Mouse (Mus musculus) intestine, embryonic 15.5 days (tissue): Measurements from ENCODE around the gene Psen2. TPM values are rescaled to one million over a fixed set of nuclear protein-coding genes. Genes with fewer than 3 reads are reported as not detected.

Experiments used
- ATAC-seq: fragments of 200-750 bp; cut with Nextera tagmentation; 2 replicates; pipeline ENCODE4 v1.8.0; 2017; ENCODE audit warnings: moderate TSS enrichment, moderate library complexity
- H3K27ac ChIP-seq: fragments of 300-500 bp; sonication (generic); 2 replicates; pipeline ENCODE4 v1.5.1; 2015; ENCODE audit warnings: mild to moderate bottlenecking, inconsistent platforms
- H3K27me3 ChIP-seq: fragments of 300-500 bp; sonication (generic); replicated peaks from 2 replicates; pipeline ENCODE4 v1.6.1; 2015; ENCODE audit warnings: inconsistent platforms
- H3K36me3 ChIP-seq: fragments of 300-500 bp; sonication (generic); 2 replicates; pipeline ENCODE4 v1.6.1; 2015; ENCODE audit warnings: inconsistent platforms
- H3K4me1 ChIP-seq: fragments of 300-500 bp; sonication (generic); replicated peaks from 2 replicates; pipeline ENCODE4 v1.6.1; 2015; ENCODE audit warnings: inconsistent platforms
- H3K4me2 ChIP-seq: fragments of 300-500 bp; sonication (generic); replicated peaks from 2 replicates; pipeline ENCODE4 v1.6.1; 2015; ENCODE audit warnings: mild to moderate bottlenecking, inconsistent platforms
- H3K4me3 ChIP-seq: fragments of 300-500 bp; sonication (generic); replicated peaks from 2 replicates; pipeline ENCODE4 v1.5.1; 2015; ENCODE audit warnings: inconsistent platforms
- H3K9ac ChIP-seq: fragments of 300-500 bp; sonication (generic); 2 replicates; pipeline ENCODE4 v1.6.1; 2015; ENCODE audit warnings: inconsistent platforms
- H3K9me3 ChIP-seq: fragments of 300-500 bp; sonication (generic); 2 replicates; pipeline ENCODE4 v1.6.1; 2016; ENCODE audit warnings: inconsistent platforms
- WGBS: fragments of 180-500 bp; shearing (Covaris S2); methylation state at CpG from one replicate; pipeline ENCODE4 v1.1.7; 2015; 5-methylcytosine and 5-hydroxymethylcytosine counted together
- polyA plus RNA-seq: library from polyadenylated mRNA; unstranded; fragments of >200 nt; fragmentation: Nextera tagmentation; extraction: Ambion mirVana; gene quantifications from 2 replicates; pipeline ENCODE4 v1.2.1, GENCODE M21; 2015

Gene Psen2
- polyA plus RNA-seq, result 16.0 and 21.6 TPM in 2 replicates

- Histone ChIP-seq H3K36me3 (no peaks in the 10 kb centered on the region), H3K9ac (no peak within 1 kb of the TSS), H3K9me3 (no peaks in the 10 kb centered on the region), H3K4me3 (no peak within 1 kb of the TSS), H3K4me1 (0 out of 2 replicates have a peak, but pooled peaks cover 3% of the 10 kb centered on the region), H3K27me3 (no peaks in the 10 kb centered on the region), H3K4me2 (no peak within 1 kb of the TSS), H3K27ac (no peak within 1 kb of the TSS)
- no peak for ATAC-seq
- WGBS, result 32% methylated on average over 7 of the region's 7 CpGs
These were observed at the start of gene Psen2 for GRCm38 (mm10) chr1:180263364-180263997. Psen2 (minus strand) TSS chr1:180263438.

- 48% methylated on average over 6 of the region's 6 CpGs for WGBS
- H3K36me3 ChIP-seq, result no peaks in the 10 kb centered on the region
- H3K4me1 ChIP-seq, result peaks cover 20% of the 10 kb centered on the region
- no peak overlapping the region for H3K9ac ChIP-seq
- H3K27ac ChIP-seq, result no peak overlapping the region
- no peaks in the 10 kb centered on the region for H3K27me3 ChIP-seq
- H3K4me2 ChIP-seq, result no peak overlapping the region
- no peak; the same call in 1 of the 2 replicates for ATAC-seq
- no peaks in the 10 kb centered on the region for H3K9me3 ChIP-seq
- H3K4me3 ChIP-seq, result no peak overlapping the region
These were observed 49.6 kb upstream of the Psen2 start for GRCm38 (mm10) chr1:180312792-180313311.

GRCm38 (mm10) chr1:180312286-180312685, 49.0 kb upstream of the Psen2 start:
- WGBS, result 76% methylated on average over 6 of the region's 6 CpGs
- H3K36me3 ChIP-seq, result no peaks in the 10 kb centered on the region
- no peaks in the 10 kb centered on the region for H3K27me3 ChIP-seq
- H3K4me2 ChIP-seq, result no peak overlapping the region
- H3K27ac ChIP-seq, result no peak overlapping the region
- no peak overlapping the region for H3K9ac ChIP-seq
- no peak for ATAC-seq
- H3K9me3 ChIP-seq, result no peaks in the 10 kb centered on the region
- H3K4me1 ChIP-seq, result peaks cover 24% of the 10 kb centered on the region
- no peak overlapping the region for H3K4me3 ChIP-seq

GRCm38 (mm10) chr1:180308897-180309296, 45.7 kb upstream of the Psen2 start:
- no peak overlapping the region for H3K9ac ChIP-seq
- 69% methylated on average over 4 of the region's 4 CpGs for WGBS
- H3K27ac ChIP-seq, result no peak overlapping the region

GRCm38 (mm10) chr1:180307661-180308060, 44.4 kb upstream of the Psen2 start:
- Histone ChIP-seq H3K4me1 (peaks cover 12% of the 10 kb centered on the region), H3K9ac (no peak overlapping the region), H3K4me3 (no peak overlapping the region), H3K9me3 (no peaks in the 10 kb centered on the region), H3K27me3 (no peaks in the 10 kb centered on the region), H3K36me3 (no peaks in the 10 kb centered on the region), H3K27ac (no peak overlapping the region; the same call in 1 of the 2 replicates), H3K4me2 (no peak overlapping the region)
- WGBS, result 47% methylated on average over 2 of the region's 2 CpGs
- peak; percentile 62 for ATAC-seq

More at GRCm38 (mm10) chr1:180308897-180309296, 45.7 kb upstream of the Psen2 start:
- H3K9me3 ChIP-seq, result no peaks in the 10 kb centered on the region
- no peak overlapping the region for H3K4me2 ChIP-seq
- H3K36me3 ChIP-seq, result no peaks in the 10 kb centered on the region
- H3K27me3 ChIP-seq, result no peaks in the 10 kb centered on the region
- H3K4me1 ChIP-seq, result peaks cover 15% of the 10 kb centered on the region
- no peak overlapping the region for H3K4me3 ChIP-seq
- ATAC-seq, result no peak

- H3K36me3 ChIP-seq, result no peaks in the 10 kb centered on the region
- peaks cover 19% of the 10 kb centered on the region for H3K4me1 ChIP-seq
- no peaks in the 10 kb centered on the region for H3K9me3 ChIP-seq
- no peak overlapping the region for H3K4me3 ChIP-seq
- H3K27me3 ChIP-seq, result no peaks in the 10 kb centered on the region
- WGBS, result 67% methylated on average over 9 of the region's 9 CpGs
- H3K9ac ChIP-seq, result no peak overlapping the region
- no peak overlapping the region for H3K4me2 ChIP-seq
- no peak overlapping the region for H3K27ac ChIP-seq
- no peak for ATAC-seq
These were observed 43.7 kb upstream of the Psen2 start for GRCm38 (mm10) chr1:180306889-180307288.

GRCm38 (mm10) chr1:180303600-180303999, 40.4 kb upstream of the Psen2 start:
- Histone ChIP-seq H3K36me3 (no peaks in the 10 kb centered on the region), H3K4me1 (peaks cover 19% of the 10 kb centered on the region), H3K4me3 (no peak overlapping the region), H3K9ac (no peak overlapping the region), H3K27me3 (no peaks in the 10 kb centered on the region), H3K4me2 (no peak overlapping the region), H3K9me3 (no peaks in the 10 kb centered on the region), H3K27ac (peak overlapping the region; percentile 72)
- ATAC-seq, result no peak
- WGBS, result 82% methylated on average over 5 of the region's 5 CpGs

GRCm38 (mm10) chr1:180302253-180303120, 39.2 kb upstream of the Psen2 start:
- peak; percentile 44 for ATAC-seq

GRCm38 (mm10) chr1:180300997-180301396, 37.8 kb upstream of the Psen2 start:
- Histone ChIP-seq H3K4me2 (no peak overlapping the region), H3K9ac (no peak overlapping the region), H3K4me3 (no peak overlapping the region), H3K27ac (0 out of 2 replicates have a peak overlapping the region, but pooled peaks have one; percentile 6), H3K36me3 (no peaks in the 10 kb centered on the region), H3K27me3 (no peaks in the 10 kb centered on the region), H3K9me3 (no peaks in the 10 kb centered on the region), H3K4me1 (peaks cover 11% of the 10 kb centered on the region)
- ATAC-seq, result peak; percentile 52
- 46% methylated on average over 4 of the region's 4 CpGs for WGBS

More at GRCm38 (mm10) chr1:180302253-180303120, 39.2 kb upstream of the Psen2 start:
- peaks cover 11% of the 10 kb centered on the region for H3K4me1 ChIP-seq
- no peak overlapping the region for H3K4me3 ChIP-seq
- no peaks in the 10 kb centered on the region for H3K27me3 ChIP-seq
- H3K27ac ChIP-seq, result peak overlapping the region; percentile 72
- no peaks in the 10 kb centered on the region for H3K9me3 ChIP-seq
- no peak overlapping the region for H3K9ac ChIP-seq
- WGBS, result 51% methylated on average over 12 of the region's 12 CpGs
- H3K4me2 ChIP-seq, result peak overlapping the region; percentile 30
- no peaks in the 10 kb centered on the region for H3K36me3 ChIP-seq

GRCm38 (mm10) chr1:180300292-180300691, 37.1 kb upstream of the Psen2 start:
- WGBS, result 85% methylated on average over 4 of the region's 4 CpGs
- no peaks in the 10 kb centered on the region for H3K9me3 ChIP-seq
- H3K4me2 ChIP-seq, result no peak overlapping the region
- H3K4me1 ChIP-seq, result peaks cover 11% of the 10 kb centered on the region
- no peaks in the 10 kb centered on the region for H3K36me3 ChIP-seq
- ATAC-seq, result no peak
- no peak overlapping the region for H3K9ac ChIP-seq
- no peaks in the 10 kb centered on the region for H3K27me3 ChIP-seq
- H3K4me3 ChIP-seq, result no peak overlapping the region
- H3K27ac ChIP-seq, result no peak overlapping the region

- no peak overlapping the region for H3K4me3 ChIP-seq
- WGBS, result 85% methylated on average over 4 of the region's 4 CpGs
- no peak overlapping the region for H3K9ac ChIP-seq
- no peaks in the 10 kb centered on the region for H3K27me3 ChIP-seq
- H3K9me3 ChIP-seq, result no peaks in the 10 kb centered on the region
- no peak overlapping the region for H3K4me2 ChIP-seq
- peaks cover 11% of the 10 kb centered on the region for H3K4me1 ChIP-seq
- no peaks in the 10 kb centered on the region for H3K36me3 ChIP-seq
- ATAC-seq, result no peak
- no peak overlapping the region for H3K27ac ChIP-seq
These were observed 36.5 kb upstream of the Psen2 start for GRCm38 (mm10) chr1:180299697-180300096.

GRCm38 (mm10) chr1:180296088-180296487, 32.9 kb upstream of the Psen2 start:
- Histone ChIP-seq H3K4me3 (no peak overlapping the region), H3K9me3 (no peaks in the 10 kb centered on the region), H3K27ac (no peak overlapping the region), H3K4me1 (no peaks in the 10 kb centered on the region; the same call in 1 of the 2 replicates), H3K27me3 (no peaks in the 10 kb centered on the region), H3K9ac (no peak overlapping the region), H3K4me2 (no peak overlapping the region), H3K36me3 (no peaks in the 10 kb centered on the region)
- WGBS, result 85% methylated on average over 9 of the region's 9 CpGs
- no peak for ATAC-seq
